In the genomic region with DNA sequence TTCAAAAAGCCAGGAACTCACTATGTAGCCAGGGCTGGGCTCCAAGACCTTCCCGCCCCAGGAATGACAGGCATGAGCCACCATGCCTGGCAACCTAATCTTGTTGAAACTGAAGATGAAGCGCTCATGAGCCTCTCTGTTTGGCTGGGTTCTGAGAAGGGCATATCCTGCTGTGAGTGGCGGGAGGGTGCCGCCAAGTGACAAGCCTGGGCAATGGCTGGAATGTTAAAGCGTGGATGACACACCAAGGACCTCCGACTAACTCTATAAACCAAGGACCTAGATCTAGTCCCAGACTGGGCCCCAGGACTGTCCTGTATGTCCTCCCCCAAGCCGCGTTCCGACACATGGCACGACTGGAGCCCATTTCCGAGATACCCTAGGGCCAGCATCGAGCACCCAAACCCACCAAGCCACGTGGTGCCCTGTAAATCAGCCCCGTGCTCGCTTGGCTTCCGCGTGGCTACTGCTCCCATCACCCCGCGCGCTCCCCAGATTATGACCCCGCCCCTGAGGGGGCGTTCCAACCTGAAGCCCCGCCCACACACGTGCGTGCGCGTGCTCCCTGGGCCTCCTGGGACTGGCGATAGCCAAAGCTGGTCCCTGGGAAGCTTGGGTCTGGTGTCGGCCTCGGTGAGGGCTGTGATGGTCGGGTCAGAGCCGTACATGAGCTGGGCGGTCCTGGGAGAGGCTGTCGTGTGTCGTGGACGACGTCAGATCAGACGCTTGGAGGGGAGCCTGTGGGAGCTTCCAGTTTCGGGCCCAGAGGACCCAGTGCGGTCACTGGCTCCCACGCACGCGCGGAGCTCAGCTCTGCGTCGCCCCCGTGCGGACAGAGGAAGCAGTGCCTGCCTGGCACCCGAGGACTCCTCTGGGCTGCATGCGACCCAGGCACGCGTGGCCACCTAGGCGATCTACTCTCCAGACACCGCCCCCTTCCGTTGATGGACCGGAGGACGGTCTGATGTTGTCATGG, we compare ENCODE assay signal across 8 mouse cellular contexts. TPM values are rescaled to one million over a fixed set of nuclear protein-coding genes. Genes with fewer than 3 reads are reported as not detected.
DNase-seq lines count a peak whose midpoint lies in the region; ATAC-seq lines count a peak whose summit lies in the region.

No protein-coding gene starts in this region.

- under 1% methylated on average over 57 of the region's 57 CpGs for WGBS in hindbrain, embryonic 15.5 days

- H3K27ac ChIP-seq in hindbrain, embryonic 15.5 days (replicated peaks): peak overlapping the region; percentile 92

- H3K9ac ChIP-seq in hindbrain, embryonic 15.5 days: peak overlapping the region; percentile 45

- peaks cover 11% of the 10 kb centered on the region for H3K4me1 ChIP-seq in hindbrain, embryonic 15.5 days (replicated peaks)

- H3K4me3 ChIP-seq in hindbrain, embryonic 15.5 days: peak overlapping the region; percentile 51

- DNase-seq in T-cell, adult 2 months (ENCODE audit: low spot score): peak; percentile 94
- peak; percentile 96 to 97 for DNase-seq in cerebellum, postnatal 36 days
- DNase-seq in frontal cortex, postnatal 36 days (ENCODE audit: low spot score in 2 of 2): peak; percentile 93 to 97
- peak; percentile 93 for DNase-seq in left cerebral cortex, adult 11 months (ENCODE audit: low spot score)
- DNase-seq in lung, postnatal 4 days: peak; percentile 97
- DNase-seq in retina, postnatal 7 days (ENCODE audit: low read depth, low spot score): peak; percentile 96
- peak; percentile 95 for DNase-seq in urinary bladder, adult 2 months (ENCODE audit: low spot score)

- no peaks in the 10 kb centered on the region for H3K27me3 ChIP-seq in hindbrain, embryonic 15.5 days

- H3K9me3 ChIP-seq in hindbrain, embryonic 15.5 days: no peaks in the 10 kb centered on the region

- peak overlapping the region; percentile 67 for H3K4me2 ChIP-seq in hindbrain, embryonic 15.5 days

- no peaks in the 10 kb centered on the region for H3K36me3 ChIP-seq in hindbrain, embryonic 15.5 days

- peak; percentile 97 for ATAC-seq in hindbrain, embryonic 15.5 days (ENCODE audit: low FRiP score, low read depth)

RNA-seq across cellular contexts. Expression of a gene that starts 22.9 kb away (rescaled TPM):
- polyA plus RNA-seq in hindbrain, embryonic 15.5 days (2015; fragmentation: Nextera tagmentation; extraction: Ambion mirVana): 25.0 and 25.6 TPM in 2 replicates
- 15.9 and 17.9 TPM in 2 replicates for polyA plus RNA-seq in urinary bladder, adult 2 months (2012; rRNA removed)

RNA-seq across cellular contexts. Expression of a gene that starts 57.9 kb away (rescaled TPM):
- polyA plus RNA-seq in hindbrain, embryonic 15.5 days (2015; fragmentation: Nextera tagmentation; extraction: Ambion mirVana): 1,020 and 1,026 TPM in 2 replicates
- polyA plus RNA-seq in urinary bladder, adult 2 months (2012; rRNA removed): 131 and 148 TPM in 2 replicates

Comparison
In these comparisons a context has a peak if more than half of its experiments do, and no peak if none do; other contexts are left out.
1. Peak in every context shown above with its lines: DNase-seq, ATAC-seq, H3K4me3 ChIP-seq and H3K27ac ChIP-seq.